Mouse (Mus musculus) monocyte, adult 5-6 weeks (primary cell): ENCODE measurements around the gene Bri3. TPM values are rescaled to one million over a fixed set of nuclear protein-coding genes. Genes with fewer than 3 reads are reported as not detected.

Experiments
- ATAC-seq: fragments of 153-309, 156-312 bp; replicated peaks from 2 replicates; pipeline ENCODE4 v1.8.0; 2017; ENCODE audit warnings: mild to moderate bottlenecking; ENCODE audit not compliant: low TSS enrichment, insufficient number of reproducible peaks, severe bottlenecking, poor library complexity, low FRiP score
- total RNA-seq: library from RNA; stranded (forward); fragments of 200-1000, 200-491, 200-594 nt; gene quantifications from 3 replicates; pipeline ENCODE4 v1.2.3, GENCODE M21; 2017

The Bri3 gene
- total RNA-seq, 1 experiment from 2014 or later: 73.7 TPM

DNA sequence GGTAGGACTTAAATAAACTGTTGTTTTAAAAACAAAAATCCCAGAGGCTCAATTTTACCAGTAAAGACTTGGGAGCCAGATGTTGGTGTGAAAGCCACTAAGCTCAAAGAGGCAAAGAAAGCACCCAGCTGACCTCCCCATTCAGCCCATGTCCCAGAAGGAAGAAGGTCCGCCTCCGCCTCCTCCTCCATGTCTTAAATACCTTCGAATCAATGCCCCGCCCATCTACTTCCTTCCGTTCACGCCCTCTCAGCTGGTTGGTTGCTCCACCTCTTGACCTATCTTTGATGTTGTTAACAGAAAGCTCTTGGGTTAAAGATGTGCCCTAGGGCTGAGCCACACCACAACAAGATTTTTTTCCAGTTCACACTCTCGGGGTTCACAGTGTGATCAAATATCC, 14.0 kb upstream of the Bri3 start:
- no peak for ATAC-seq

- ATAC-seq: peak; percentile 43; the same call in 1 of the 2 replicates
Observed at GRCm38 (mm10) chr5:144231410-144231809, 12.8 kb upstream of the Bri3 start.

- ATAC-seq: no peak
Observed at GRCm38 (mm10) chr5:144232531-144232930, 11.7 kb upstream of the Bri3 start.

DNA sequence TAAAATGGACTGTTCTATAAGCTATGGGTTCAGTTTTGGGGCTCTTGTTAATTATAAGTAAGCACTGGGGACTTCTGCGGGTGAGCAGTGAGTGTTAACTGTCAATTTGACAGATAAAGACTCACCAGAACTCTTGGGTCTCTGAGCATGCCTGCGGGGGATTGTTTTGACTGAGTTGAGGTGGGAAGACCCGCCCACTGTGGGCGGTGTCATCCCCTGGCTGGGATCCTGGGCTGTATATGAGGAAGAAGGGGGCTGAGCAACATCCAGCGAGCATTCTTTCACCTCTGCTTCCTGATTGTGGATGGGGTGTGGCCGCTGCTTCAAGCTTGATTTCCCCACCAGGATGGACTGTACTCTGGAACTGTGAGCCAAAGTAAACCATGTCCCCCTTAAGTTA, 10.0 kb upstream of the Bri3 start:
- no peak for ATAC-seq

DNA sequence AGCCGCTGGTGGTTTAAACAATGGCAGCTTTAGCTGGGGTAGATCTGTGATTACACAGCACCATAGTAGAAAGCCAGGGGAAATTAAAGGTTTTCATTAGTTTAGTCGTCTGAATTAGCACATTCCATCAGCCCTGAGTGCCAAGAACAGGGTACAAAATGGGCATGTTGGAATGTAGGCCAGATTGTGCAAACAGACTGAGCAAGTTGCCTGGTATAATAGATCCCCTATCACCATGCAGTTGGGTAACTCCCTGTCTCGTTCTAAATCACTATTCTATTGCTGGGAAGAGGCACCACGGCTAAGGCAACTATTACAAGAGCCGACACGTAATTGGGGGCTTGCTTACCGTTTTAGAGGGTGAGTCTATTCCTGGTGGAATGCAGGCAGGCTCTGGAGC, 9.5 kb upstream of the Bri3 start:
- ATAC-seq: no peak

DNA sequence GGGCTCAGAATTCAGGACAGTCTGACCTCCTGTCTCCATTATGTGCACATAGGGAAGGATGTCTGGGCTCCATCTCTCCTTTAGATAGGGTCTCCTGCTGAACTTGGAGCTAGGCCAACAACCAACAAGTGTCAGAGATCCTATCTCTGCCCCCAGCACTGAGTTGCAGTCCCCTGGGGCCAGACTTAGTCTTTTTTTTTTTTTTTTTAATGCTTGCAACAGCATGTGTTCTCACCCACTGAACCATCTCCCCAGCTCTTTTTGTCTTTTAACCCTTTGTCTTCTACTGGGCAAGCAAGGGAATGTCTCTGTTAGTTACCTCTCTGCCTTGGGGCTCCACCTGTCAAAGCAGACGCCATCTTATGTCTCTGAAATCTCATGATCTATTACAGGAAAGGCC, 5.3 kb upstream of the Bri3 start:
- no peak for ATAC-seq

GRCm38 (mm10) chr5:144245592-144245991, 1.4 kb downstream of the Bri3 start:
- ATAC-seq: no peak

DNA sequence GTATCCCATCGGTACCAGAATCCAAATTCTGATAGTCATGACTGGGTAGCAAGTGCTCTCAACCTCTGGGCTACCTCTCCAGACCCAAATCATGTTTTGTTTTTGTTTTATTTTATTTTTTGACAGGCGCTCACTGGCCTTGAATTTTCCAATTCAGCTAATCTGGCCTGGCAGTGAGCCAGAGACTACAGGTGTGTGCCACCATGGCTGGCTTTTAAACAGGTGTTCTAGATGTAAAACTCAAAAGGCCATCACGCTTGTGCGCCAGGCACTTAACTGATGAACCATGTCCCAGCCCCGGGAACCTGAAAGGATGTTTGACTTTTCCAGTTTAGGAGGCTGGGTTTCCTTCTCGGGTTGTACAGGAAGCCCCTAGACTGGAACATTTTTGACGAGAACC, 2.4 kb downstream of the Bri3 start:
- no peak for ATAC-seq

DNA sequence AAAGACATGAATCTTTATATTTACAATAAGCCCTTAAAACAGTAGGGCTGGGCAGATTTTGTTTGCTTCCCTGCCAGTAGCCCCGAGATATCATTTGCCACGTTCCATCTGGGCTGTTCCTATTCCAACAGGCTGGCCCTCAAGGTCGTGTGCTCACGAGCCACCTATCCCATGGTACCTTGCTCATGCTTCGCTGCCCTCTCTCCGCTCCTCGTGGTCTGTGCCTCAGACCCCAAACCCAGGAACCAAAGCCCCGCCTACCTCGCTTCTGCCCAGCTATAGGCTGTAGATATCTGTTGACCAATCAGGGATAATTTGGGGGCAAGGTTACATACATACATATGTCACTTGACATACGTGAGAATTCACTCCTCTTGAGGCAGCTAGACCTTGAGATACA, 3.1 kb downstream of the Bri3 start:
- no peak for ATAC-seq

GRCm38 (mm10) chr5:144247906-144248585, 3.8 kb downstream of the Bri3 start:
- peak; percentile 75 for ATAC-seq

- no peak for ATAC-seq
Observed at GRCm38 (mm10) chr5:144249871-144250270, 5.6 kb downstream of the Bri3 start.

GRCm38 (mm10) chr5:144251876-144252577, 7.8 kb downstream of the Bri3 start:
- ATAC-seq: peak; percentile 7; the same call in 1 of the 2 replicates

DNA sequence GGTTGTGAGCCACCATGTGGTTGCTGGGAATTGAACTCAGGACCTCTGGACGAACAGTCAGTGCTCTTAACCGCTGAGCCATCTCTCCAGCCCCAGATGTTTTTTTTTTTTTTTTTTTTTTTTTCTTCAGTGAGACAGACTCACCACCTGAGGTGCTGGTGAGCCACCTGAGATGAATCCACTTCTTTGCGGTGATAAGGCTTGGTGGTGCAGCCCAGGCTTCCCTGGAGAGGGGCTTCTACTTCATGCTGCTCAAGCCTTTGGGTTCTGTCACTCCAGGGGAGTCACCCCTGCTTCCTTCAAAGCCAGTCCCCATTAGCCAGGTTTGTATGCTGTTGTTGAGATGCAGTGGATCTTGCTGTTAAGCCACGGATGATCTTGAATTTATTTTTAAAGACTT, 9.0 kb downstream of the Bri3 start:
- ATAC-seq: no peak

DNA sequence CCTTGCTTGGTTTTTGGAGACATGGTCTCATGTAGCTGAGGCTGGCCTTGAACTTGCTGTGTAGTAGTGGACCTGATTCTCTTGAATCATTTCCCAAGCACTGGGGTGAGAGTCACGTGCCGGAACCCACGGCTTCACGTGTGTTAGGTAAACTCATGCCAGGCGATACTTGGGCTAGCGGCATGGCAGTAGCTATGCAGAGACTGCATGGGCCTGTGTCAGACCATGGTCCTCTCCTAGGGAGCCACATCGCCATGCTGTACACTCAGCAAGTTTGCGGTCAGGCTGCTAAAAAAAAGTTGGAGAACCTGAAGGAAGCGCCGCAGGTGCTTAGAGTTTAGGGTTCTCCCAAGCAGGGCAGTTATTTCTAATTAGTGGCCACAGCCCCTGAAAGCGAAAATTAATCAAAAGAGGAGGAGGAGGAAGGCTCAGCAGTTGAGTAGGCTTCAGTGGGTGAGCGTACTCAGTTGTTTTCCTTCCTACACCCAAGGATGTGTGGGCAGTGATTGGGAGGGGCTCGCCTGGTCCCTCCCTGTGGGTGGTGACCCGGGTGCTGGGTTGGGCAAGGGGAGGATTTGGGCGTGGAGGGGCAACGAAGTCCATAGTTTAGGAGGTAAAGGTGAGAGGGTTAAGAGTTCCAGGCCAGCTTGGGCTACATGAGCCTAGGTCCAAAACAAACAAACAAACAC, 10.0 kb downstream of the Bri3 start:
- ATAC-seq: peak; percentile 44

DNA sequence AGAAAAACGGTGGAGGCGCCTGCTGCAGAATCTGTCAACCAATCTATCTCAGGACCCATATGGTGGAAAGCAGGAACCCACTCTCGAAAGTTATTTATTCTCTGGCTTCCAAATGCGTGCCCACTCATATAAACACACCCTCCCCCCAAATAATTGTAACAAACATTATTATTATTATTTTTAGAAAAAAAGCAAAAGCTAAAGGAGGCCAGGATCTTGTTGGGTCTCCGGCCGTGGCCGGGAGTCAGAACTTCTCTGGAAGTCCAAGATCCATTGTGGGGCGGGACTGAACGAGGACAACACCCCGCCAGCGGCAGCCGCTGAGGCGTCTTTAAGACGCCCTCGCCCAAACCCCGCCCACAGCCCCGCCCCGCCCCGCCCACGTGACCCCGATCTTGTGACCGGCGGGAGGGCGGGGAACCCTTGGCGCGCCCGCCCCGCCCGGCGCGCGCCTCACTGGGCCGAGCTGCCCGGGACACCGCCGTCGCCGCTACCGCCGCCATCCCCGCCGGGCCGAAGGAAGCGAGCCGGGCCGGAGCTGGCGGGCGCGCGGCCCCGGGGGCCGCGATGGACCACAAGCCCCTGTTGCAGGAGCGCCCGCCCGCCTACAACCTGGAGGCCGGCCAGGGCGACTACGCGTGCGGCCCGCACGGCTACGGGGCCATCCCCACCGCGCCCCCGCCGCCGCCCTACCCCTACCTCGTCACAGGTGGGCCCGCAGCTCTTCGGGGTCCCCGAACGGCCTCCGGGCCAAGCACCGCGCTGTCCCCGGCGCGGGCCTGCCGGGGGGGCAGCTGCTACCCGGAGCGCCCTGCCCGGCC, 10.8 kb downstream of the Bri3 start:
- ATAC-seq: peak; percentile 18; the same call in 1 of the 2 replicates

GRCm38 (mm10) chr5:144255632-144256540, 11.6 kb downstream of the Bri3 start:
- peak; percentile 32; the same call in 1 of the 2 replicates for ATAC-seq

DNA sequence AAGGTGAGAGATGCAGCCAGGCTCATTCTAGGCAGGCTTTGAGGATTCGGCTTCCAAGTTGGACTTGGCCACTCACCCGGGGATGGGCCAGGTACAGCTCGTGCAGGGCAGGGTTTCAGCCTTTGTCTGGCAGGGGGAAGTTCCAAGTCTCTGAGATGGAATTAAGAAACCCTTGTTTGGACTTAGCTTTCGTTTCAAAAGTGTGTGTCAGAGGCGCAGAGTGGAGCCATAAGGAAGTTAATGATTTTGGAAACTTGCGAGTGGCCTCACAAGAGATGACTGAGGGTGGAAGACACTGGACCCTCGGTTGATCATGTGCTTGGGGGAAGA, 12.3 kb downstream of the Bri3 start:
- no peak for ATAC-seq

DNA sequence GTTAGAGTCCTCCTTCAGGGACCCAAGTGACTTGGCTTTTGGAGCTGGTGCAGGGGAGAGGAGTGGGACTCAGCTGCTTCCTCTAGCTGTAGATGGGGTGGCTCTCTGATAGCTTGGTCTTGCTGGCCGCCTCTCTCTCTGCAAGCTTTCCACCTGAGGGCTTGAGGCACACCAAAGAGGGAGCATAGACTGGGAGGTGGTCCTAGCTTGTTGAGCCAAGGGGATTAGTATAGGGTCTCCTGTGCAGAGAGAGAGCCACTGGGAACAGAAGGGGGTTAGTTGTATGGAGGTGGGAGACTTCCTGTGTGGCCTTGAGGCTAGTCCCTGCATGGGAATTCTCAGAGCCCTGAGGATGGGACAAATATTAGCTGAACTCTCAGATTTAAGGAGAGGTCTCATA, 12.7 kb downstream of the Bri3 start:
- ATAC-seq: no peak
